Mouse (Mus musculus) adrenal gland, postnatal 14 days (tissue): ENCODE measurements around the gene Robo4. TPM values are rescaled to one million over a fixed set of nuclear protein-coding genes. Genes with fewer than 3 reads are reported as not detected.

Experiments
- DNase-seq: peaks from one replicate; pipeline ENCODE4 v3.0.0; 2021; ENCODE audit warnings: mixed read lengths
- total RNA-seq: library from RNA; stranded (reverse); gene quantifications from 2 replicates; pipeline ENCODE4 v1.2.3, GENCODE M21; 2021

Robo4 gene
- total RNA-seq, 1 experiment from 2014 or later = 30.9 TPM

GRCm38 (mm10) chr9:37454011-37454492, 52.4 kb downstream of the Robo4 start:
- DNase-seq = no peak

DNA sequence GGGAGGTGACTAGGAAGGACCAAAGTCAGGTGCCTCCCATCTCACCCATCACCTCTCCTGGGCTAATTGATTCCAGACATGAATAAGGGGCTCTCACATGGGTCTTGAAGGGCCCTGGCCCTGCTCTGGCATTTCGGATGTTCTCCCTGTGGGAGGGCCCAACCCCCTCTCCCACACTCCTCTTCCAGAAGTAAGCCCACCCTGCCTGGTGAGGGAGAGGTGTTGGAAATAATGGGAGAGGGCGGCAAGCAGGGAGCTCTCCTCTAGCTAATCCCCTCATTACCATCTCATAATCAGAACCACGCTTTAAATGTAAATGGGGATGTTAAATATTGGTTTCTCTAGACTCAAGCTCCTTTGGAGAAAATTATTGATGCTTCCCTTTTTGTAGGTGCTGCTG, 53.3 kb downstream of the Robo4 start:
- DNase-seq = no peak

- DNase-seq = no peak
Observed at GRCm38 (mm10) chr9:37455868-37456267, 54.2 kb downstream of the Robo4 start.

DNA sequence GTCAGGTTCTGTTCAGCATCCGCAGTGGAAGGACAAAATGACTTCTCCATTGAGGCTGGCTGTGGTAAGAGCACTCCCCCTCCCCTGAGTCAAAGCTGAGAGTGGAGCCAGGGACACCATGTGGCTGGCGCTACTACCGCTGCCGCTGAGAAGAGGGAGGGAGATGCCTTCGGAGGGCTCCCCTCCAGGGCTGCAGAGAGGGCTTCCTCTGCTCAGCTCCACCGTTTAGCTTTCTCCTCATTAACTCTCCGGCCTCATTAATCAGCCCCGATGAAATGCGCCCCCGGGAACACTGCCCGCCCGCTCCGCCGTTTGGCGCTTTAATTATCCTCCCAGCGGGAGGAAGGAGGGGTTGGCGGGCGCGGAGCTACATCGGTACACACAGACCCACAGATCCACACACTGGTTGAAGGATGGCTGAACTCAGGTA, 54.8 kb downstream of the Robo4 start:
- DNase-seq = peak; percentile 16

GRCm38 (mm10) chr9:37457151-37457550, 55.5 kb downstream of the Robo4 start:
- no peak for DNase-seq

DNA sequence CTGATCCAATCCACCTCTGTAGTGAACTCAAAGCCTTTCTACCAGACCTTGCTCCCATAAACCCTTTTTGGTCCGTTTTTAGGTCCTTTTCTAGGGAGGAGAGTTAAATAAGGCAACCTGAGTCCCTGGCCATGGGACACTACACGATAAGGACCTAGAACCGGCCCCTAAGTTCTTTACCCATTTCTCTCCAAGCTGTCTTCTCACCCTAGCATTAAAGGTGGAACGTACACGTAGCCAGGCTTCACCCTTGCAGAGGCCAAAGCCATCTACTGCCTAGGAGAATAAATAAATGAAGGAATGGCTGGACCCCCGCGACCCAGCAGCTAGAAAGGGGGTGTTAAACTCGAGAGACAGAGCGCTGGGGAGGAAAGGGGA, 58.0 kb downstream of the Robo4 start:
- no peak for DNase-seq

GRCm38 (mm10) chr9:37460043-37460960, 58.6 kb downstream of the Robo4 start:
- DNase-seq = peak; percentile 42

DNA sequence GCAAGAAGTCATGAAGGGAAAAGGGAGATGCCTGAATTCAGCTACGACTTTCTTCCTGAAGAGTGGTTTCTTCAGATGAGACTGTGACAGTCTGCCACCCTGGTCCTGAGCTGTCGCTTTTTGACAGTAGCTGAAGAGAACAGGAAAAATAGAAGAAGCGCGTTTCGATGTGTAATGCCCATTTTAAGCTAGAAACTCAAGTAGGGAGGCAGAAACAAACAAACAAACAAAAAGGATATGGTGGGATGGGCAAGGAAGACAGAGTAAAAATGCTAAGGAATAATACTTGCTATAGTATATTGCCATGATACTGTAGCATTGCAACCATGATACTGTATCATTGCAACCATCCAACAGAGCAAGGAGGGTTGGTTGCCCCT, 59.3 kb downstream of the Robo4 start:
- no peak for DNase-seq

- no peak for DNase-seq
Observed at GRCm38 (mm10) chr9:37461571-37461970, 59.9 kb downstream of the Robo4 start.

DNA sequence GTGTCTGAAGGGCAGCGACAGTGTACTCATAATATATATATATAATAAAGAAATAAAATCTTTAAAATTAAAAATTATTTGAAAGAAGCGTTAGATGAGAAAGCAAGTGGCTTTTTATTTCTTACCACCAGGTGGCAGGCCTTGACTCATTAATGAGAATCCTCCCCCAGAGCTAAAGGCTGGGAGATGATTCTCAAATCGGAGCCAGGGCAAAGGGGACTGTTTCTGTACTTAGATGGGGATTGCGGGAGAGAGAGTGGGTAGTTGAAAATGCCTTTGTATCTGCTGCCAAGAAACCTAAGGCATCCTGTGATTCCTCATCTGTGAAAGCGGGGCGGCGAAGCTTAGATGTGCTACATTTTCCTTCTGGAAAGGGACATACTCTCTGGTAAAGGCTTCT, 61.1 kb downstream of the Robo4 start:
- DNase-seq = peak; percentile 72

Other genes starting within 250 kb of the Robo4 start
- gene Tmem218, start 193.7 kb upstream of the Robo4 start, total RNA-seq = 5.7 and 6.3 TPM in 2 replicates
- 15.8 and 16.9 TPM in 2 replicates for gene Slc37a2, start 146.2 kb upstream of the Robo4 start, total RNA-seq
- 2.9 and 4.2 TPM in 2 replicates for gene Ccdc15, start 53.5 kb upstream of the Robo4 start, total RNA-seq
- 0.26 TPM in 2 replicates for gene Hepacam, start 34.5 kb upstream of the Robo4 start, total RNA-seq
- 0.30 and 0.53 TPM in 2 replicates for gene Robo3, start 31.3 kb downstream of the Robo4 start, total RNA-seq
- gene Msantd2, start 87.4 kb downstream of the Robo4 start, total RNA-seq = 21.9 and 22.5 TPM in 2 replicates
- gene Esam, start 126.2 kb downstream of the Robo4 start, total RNA-seq = 64.0 and 81.0 TPM in 2 replicates
- 5.2 and 9.1 TPM in 2 replicates for gene Vsig2, start 137.4 kb downstream of the Robo4 start, total RNA-seq
- 3.6 and 4.8 TPM in 2 replicates for gene Nrgn, start 151.0 kb downstream of the Robo4 start, total RNA-seq
- gene Siae, start 153.8 kb downstream of the Robo4 start, total RNA-seq = 12.4 and 14.7 TPM in 2 replicates
- 4.9 and 5.0 TPM in 2 replicates for gene Spa17, start 211.8 kb downstream of the Robo4 start, total RNA-seq